Mouse (Mus musculus): ENCODE data around the gene Alk. TPM values are rescaled to one million over a fixed set of nuclear protein-coding genes. Genes with fewer than 3 reads are reported as not detected.

Gene Alk
- polyA plus RNA-seq, 1 experiment from 2014 or later, result 0.56 TPM

DNA sequence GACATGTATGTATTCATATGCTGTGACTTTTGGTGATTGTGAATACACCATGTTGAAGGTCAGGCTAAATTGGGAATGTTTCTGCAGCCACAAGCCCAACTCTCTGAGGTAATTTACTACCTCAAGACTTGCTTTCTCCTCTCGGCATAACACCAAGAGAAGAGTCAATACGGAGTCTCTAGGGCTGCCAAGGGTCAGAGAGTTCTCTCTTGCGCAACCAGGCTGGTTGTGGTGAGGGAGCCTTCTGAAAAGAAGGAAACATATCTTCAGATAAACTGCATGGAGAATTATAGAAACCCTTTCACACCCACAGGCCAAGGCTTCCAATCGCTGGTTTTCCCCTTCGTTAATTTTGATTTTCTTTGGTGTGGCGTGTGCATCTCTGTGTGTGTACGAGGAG, 649.4 kb downstream of the Alk start:
- no peaks in the 10 kb centered on the region for H3K9me3 ChIP-seq (ENCODE audit: control insufficient read depth, low read length)
- no peak overlapping the region for H3K4me3 ChIP-seq (ENCODE audit: low read depth, low read length)
- DNase-seq (ENCODE audit: low spot score) (no peak), ATAC-seq (ENCODE audit: low read depth) (no peak)
- no peak overlapping the region for H3K4me2 ChIP-seq (ENCODE audit: low read depth, low read length)
- H3K27me3 ChIP-seq (replicated peaks; ENCODE audit: control insufficient read depth, insufficient read depth, low read length), result no peaks in the 10 kb centered on the region
- no peak overlapping the region for H3K27ac ChIP-seq (replicated peaks; ENCODE audit: low read depth, low read length)
- no peaks in the 10 kb centered on the region for H3K36me3 ChIP-seq (ENCODE audit: control insufficient read depth, insufficient read depth, low read length)
- H3K9ac ChIP-seq (ENCODE audit: low read depth, low read length), result no peak overlapping the region
- H3K4me1 ChIP-seq (ENCODE audit: control insufficient read depth, insufficient read depth, low read length), result no peaks in the 10 kb centered on the region
- 89% methylated on average over 7 of the region's 7 CpGs for whole genome bisulfite sequencing

DNA sequence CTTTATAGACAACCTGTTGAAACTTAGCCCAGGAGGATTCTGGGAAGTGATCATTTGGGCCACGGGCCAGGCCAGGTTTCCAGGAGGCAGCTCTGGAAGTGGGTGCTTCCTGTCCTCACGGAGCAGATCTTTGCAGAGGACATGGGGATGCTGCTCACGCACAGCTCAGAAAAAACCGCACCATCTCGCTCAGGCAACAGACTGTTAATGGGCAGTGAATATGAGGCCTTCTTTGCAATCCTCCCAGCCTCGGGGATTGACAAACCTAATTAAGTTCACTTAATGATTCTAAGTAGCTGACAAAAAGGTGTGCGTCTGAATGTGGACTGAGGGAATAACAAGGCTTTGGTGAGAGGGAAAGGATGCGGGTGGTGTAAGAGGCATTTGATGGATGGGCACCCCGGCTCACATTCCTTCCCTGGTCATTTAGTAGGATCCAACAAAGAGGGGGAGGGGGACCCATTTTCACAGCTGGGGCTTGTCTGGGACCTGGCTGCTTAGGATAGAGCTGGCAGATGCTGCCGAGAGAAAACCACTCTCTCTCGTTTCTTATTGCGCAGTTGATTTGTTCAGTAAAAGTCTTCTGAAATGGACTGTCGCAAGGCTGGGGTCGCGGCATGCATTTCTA, 650.1 kb downstream of the Alk start:
- no peaks in the 10 kb centered on the region for H3K9me3 ChIP-seq (ENCODE audit: control insufficient read depth, low read length)
- H3K4me1 ChIP-seq (ENCODE audit: control insufficient read depth, insufficient read depth, low read length), result no peaks in the 10 kb centered on the region
- no peak overlapping the region for H3K9ac ChIP-seq (ENCODE audit: low read depth, low read length)
- no peak overlapping the region for H3K4me2 ChIP-seq (ENCODE audit: low read depth, low read length)
- WGBS, result 79% methylated on average over 15 of the region's 15 CpGs
- no peak overlapping the region for H3K4me3 ChIP-seq (ENCODE audit: low read depth, low read length)
- no peak overlapping the region for H3K27ac ChIP-seq (replicated peaks; ENCODE audit: low read depth, low read length)
- ATAC-seq (ENCODE audit: low read depth) (no peak), DNase-seq (ENCODE audit: low spot score) (no peak)
- no peaks in the 10 kb centered on the region for H3K36me3 ChIP-seq (ENCODE audit: control insufficient read depth, insufficient read depth, low read length)
- no peaks in the 10 kb centered on the region for H3K27me3 ChIP-seq (replicated peaks; ENCODE audit: control insufficient read depth, insufficient read depth, low read length)

DNA sequence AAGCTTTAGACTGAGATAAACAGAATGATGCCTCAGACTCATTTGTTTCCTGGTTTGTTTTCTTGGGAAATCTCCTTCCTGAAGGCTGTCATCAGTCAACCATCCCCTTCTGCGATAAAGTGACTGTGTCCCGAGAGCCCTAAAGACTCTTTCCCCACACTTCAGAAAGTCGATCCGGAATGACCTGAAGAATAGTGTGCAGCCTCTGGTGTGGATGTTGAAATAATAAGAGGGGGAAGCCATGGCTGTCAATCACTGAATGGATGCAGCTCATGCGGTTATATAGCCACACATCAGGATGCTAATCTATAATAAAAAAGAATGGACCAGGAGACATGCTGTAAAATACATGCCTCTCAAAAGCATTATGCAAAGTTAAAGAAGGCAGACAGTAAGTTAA, 653.5 kb downstream of the Alk start:
- WGBS, result 50% methylated on average over 5 of the region's 5 CpGs
- no peak for ATAC-seq (ENCODE audit: low read depth)
- H3K27me3 ChIP-seq (replicated peaks; ENCODE audit: control insufficient read depth, insufficient read depth, low read length), result no peaks in the 10 kb centered on the region

DNA sequence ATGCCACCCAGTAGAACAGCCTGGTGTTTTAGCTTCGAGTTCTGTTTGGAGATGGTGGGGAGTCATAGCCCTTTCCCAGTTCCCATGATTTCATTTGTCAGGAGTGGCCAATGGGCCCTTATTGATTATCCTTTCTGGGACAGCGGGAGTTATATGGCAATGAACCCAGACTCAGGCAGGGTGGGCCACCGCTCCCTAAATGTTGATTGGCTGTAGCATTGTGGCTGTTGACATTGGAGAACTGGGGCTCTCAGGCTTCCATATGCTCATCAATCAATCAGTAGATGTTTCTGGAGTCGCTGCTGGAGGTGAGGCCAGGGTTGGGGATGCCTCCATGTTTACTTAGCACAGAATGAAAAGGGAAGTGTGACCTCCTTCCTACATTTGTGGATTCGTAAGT, 655.7 kb downstream of the Alk start:
- DNase-seq (ENCODE audit: low spot score), result no peak
- Histone ChIP-seq H3K27me3 (replicated peaks; ENCODE audit: control insufficient read depth, insufficient read depth, low read length) (no peaks in the 10 kb centered on the region), H3K9ac (ENCODE audit: low read depth, low read length) (no peak overlapping the region), H3K4me1 (ENCODE audit: control insufficient read depth, insufficient read depth, low read length) (peaks cover 4% of the 10 kb centered on the region; the same call in 1 of the 2 replicates), H3K4me2 (ENCODE audit: low read depth, low read length) (no peak overlapping the region), H3K27ac (replicated peaks; ENCODE audit: low read depth, low read length) (no peak overlapping the region), H3K36me3 (ENCODE audit: control insufficient read depth, insufficient read depth, low read length) (no peaks in the 10 kb centered on the region), H3K9me3 (ENCODE audit: control insufficient read depth, low read length) (no peaks in the 10 kb centered on the region), H3K4me3 (ENCODE audit: low read depth, low read length) (no peak overlapping the region)
- ATAC-seq (ENCODE audit: low read depth), result no peak
- 73% methylated on average over 5 of the region's 5 CpGs for WGBS

More for the DNA sequence above, 653.5 kb downstream of the Alk start:
- no peaks in the 10 kb centered on the region for H3K36me3 ChIP-seq (ENCODE audit: control insufficient read depth, insufficient read depth, low read length)
- no peak overlapping the region for H3K4me2 ChIP-seq (ENCODE audit: low read depth, low read length)
- H3K4me1 ChIP-seq (ENCODE audit: control insufficient read depth, insufficient read depth, low read length), result peaks cover 4% of the 10 kb centered on the region; the same call in 1 of the 2 replicates
- H3K9me3 ChIP-seq (ENCODE audit: control insufficient read depth, low read length), result no peaks in the 10 kb centered on the region
- no peak overlapping the region for H3K9ac ChIP-seq (ENCODE audit: low read depth, low read length)
- DNase-seq (ENCODE audit: low spot score), result no peak
- no peak overlapping the region for H3K4me3 ChIP-seq (ENCODE audit: low read depth, low read length)
- no peak overlapping the region for H3K27ac ChIP-seq (replicated peaks; ENCODE audit: low read depth, low read length)

DNA sequence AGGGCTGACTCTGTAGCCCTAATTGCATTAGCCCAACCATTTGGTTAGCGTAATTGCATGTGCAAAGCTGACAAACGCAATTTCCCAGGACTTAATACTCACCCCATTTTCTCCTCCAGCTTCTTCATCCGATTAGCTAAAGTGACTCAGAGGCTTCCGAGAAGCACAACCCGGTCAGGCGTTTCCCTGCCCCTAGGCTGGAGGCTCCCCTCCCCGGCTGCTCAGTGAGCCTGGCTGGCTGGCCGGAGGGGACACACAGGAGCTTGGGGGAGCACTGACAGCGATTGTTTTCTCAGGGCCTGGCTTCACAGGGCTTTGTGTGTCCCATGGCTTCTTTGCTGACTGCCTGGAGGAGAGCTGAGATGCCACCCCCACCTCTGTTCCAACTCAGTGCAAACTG, 657.0 kb downstream of the Alk start:
- ATAC-seq (ENCODE audit: low read depth) (peak; percentile 15; the same call in 1 of the 2 replicates), DNase-seq (ENCODE audit: low spot score) (peak; percentile 36)
- Histone ChIP-seq H3K4me1 (ENCODE audit: control insufficient read depth, insufficient read depth, low read length) (peaks cover 4% of the 10 kb centered on the region; the same call in 1 of the 2 replicates), H3K4me2 (ENCODE audit: low read depth, low read length) (no peak overlapping the region), H3K36me3 (ENCODE audit: control insufficient read depth, insufficient read depth, low read length) (no peaks in the 10 kb centered on the region), H3K9me3 (ENCODE audit: control insufficient read depth, low read length) (no peaks in the 10 kb centered on the region), H3K27me3 (replicated peaks; ENCODE audit: control insufficient read depth, insufficient read depth, low read length) (no peaks in the 10 kb centered on the region), H3K4me3 (ENCODE audit: low read depth, low read length) (no peak overlapping the region), H3K27ac (replicated peaks; ENCODE audit: low read depth, low read length) (no peak overlapping the region), H3K9ac (ENCODE audit: low read depth, low read length) (no peak overlapping the region)
- WGBS, result 10% methylated on average over 6 of the region's 9 CpGs

DNA sequence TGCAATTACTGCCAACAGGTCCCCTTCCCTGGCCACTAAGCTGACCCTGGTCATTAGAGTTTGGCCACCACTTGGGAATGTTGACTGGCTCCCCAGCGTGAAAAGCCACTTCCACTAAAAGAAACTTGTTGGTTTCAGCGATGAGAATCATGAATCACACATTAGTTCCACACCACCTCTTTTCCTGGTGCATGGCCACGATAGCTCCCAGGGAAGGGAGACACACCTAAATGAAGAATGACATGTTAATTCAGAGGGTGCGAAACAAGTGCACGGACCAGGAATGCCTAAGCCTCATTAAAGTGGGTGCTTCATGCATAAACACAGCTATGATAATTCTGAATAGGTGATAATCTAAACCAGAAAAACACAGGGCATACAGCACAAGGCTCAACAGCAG, 660.4 kb downstream of the Alk start:
- Histone ChIP-seq H3K27me3 (replicated peaks; ENCODE audit: control insufficient read depth, insufficient read depth, low read length) (no peaks in the 10 kb centered on the region), H3K4me1 (ENCODE audit: control insufficient read depth, insufficient read depth, low read length) (peaks cover 4% of the 10 kb centered on the region; the same call in 1 of the 2 replicates), H3K36me3 (ENCODE audit: control insufficient read depth, insufficient read depth, low read length) (no peaks in the 10 kb centered on the region), H3K27ac (replicated peaks; ENCODE audit: low read depth, low read length) (no peak overlapping the region), H3K9ac (ENCODE audit: low read depth, low read length) (no peak overlapping the region), H3K9me3 (ENCODE audit: control insufficient read depth, low read length) (no peaks in the 10 kb centered on the region), H3K4me2 (ENCODE audit: low read depth, low read length) (no peak overlapping the region), H3K4me3 (ENCODE audit: low read depth, low read length) (no peak overlapping the region)
- ATAC-seq (ENCODE audit: low read depth), result no peak
- WGBS, result 79% methylated on average over 5 of the region's 5 CpGs
- no peak for DNase-seq (ENCODE audit: low spot score)

DNA sequence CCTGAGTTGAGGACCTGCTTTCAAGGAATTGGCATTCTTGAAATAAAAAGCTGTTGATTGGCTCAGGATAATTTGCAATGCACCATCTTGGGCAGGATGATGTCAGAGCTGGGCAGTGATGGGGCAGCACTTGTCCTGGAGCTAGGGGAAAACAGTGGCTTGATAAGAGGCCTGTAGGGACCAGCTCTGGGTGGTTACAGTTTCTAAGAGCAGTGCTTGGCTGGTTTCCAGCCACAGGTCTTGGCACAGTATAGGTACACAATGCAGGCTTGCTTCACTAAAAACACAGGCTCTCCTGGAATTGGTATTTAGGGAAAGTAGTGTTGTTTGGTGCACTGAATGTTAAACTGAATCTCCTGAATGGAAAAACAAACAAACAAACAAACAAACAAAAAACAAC, 662.4 kb downstream of the Alk start:
- ATAC-seq (ENCODE audit: low read depth), result no peak; the same call in 1 of the 2 replicates
- Histone ChIP-seq H3K4me2 (ENCODE audit: low read depth, low read length) (no peak overlapping the region), H3K36me3 (ENCODE audit: control insufficient read depth, insufficient read depth, low read length) (no peaks in the 10 kb centered on the region), H3K27ac (replicated peaks; ENCODE audit: low read depth, low read length) (no peak overlapping the region), H3K27me3 (replicated peaks; ENCODE audit: control insufficient read depth, insufficient read depth, low read length) (no peaks in the 10 kb centered on the region), H3K9ac (ENCODE audit: low read depth, low read length) (no peak overlapping the region), H3K9me3 (ENCODE audit: control insufficient read depth, low read length) (no peaks in the 10 kb centered on the region), H3K4me3 (ENCODE audit: low read depth, low read length) (no peak overlapping the region), H3K4me1 (ENCODE audit: control insufficient read depth, insufficient read depth, low read length) (peaks cover under 1% of the 10 kb centered on the region; the same call in 1 of the 2 replicates)
- no peak for DNase-seq (ENCODE audit: low spot score)

DNA sequence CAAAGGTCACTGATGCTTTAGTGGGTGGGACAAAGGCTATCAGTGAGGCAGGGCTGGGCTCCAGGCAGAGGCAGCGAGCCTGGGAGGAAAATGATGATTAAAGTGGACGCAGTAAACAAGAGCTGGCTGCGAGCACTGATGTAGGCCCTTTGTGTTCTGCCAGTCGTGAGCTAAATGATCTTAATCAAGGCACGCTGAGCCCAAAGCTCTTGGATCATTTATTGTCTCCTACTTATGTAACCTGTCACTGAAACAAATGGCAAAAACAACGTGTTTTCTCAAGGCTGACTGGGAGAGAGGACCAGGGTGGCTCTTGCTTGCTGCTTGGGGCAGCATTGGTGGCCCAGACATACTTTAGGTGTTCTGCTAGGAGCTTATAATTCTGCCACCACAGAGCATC, 663.0 kb downstream of the Alk start:
- WGBS, result 54% methylated on average over 6 of the region's 6 CpGs
- no peak for ATAC-seq (ENCODE audit: low read depth)
- H3K9ac ChIP-seq (ENCODE audit: low read depth, low read length), result no peak overlapping the region

DNA sequence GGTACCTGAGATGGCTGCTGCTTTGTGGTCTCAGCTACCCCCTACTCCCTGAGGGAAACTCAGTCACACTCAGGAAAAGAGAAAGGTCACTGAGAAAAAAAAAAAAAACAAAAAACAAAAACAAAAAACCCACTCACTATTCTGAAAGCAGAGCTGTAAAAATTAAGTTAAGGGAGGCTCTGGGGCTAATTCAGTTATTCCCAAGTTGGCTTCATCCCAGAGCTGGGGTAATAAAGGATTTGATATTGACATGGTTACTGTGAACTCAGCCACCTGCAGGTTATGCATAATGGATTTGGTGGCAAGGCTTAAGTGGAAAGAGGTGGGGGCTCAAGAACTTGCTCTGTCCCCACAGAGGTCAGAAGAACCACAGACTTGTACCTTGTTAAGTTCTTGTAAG, 667.7 kb downstream of the Alk start:
- Histone ChIP-seq H3K9ac (ENCODE audit: low read depth, low read length) (no peak overlapping the region), H3K4me1 (ENCODE audit: control insufficient read depth, insufficient read depth, low read length) (no peaks in the 10 kb centered on the region), H3K9me3 (ENCODE audit: control insufficient read depth, low read length) (no peaks in the 10 kb centered on the region), H3K4me2 (ENCODE audit: low read depth, low read length) (no peak overlapping the region), H3K27me3 (replicated peaks; ENCODE audit: control insufficient read depth, insufficient read depth, low read length) (no peaks in the 10 kb centered on the region), H3K36me3 (ENCODE audit: control insufficient read depth, insufficient read depth, low read length) (no peaks in the 10 kb centered on the region), H3K4me3 (ENCODE audit: low read depth, low read length) (no peak overlapping the region), H3K27ac (replicated peaks; ENCODE audit: low read depth, low read length) (no peak overlapping the region)
- no peak for DNase-seq (ENCODE audit: low spot score)
- ATAC-seq (ENCODE audit: low read depth), result no peak

More for the DNA sequence above, 663.0 kb downstream of the Alk start:
- no peak for DNase-seq (ENCODE audit: low spot score)
- Histone ChIP-seq H3K27me3 (replicated peaks; ENCODE audit: control insufficient read depth, insufficient read depth, low read length) (no peaks in the 10 kb centered on the region), H3K4me3 (ENCODE audit: low read depth, low read length) (no peak overlapping the region), H3K27ac (replicated peaks; ENCODE audit: low read depth, low read length) (no peak overlapping the region), H3K4me1 (ENCODE audit: control insufficient read depth, insufficient read depth, low read length) (no peaks in the 10 kb centered on the region), H3K4me2 (ENCODE audit: low read depth, low read length) (no peak overlapping the region), H3K36me3 (ENCODE audit: control insufficient read depth, insufficient read depth, low read length) (no peaks in the 10 kb centered on the region), H3K9me3 (ENCODE audit: control insufficient read depth, low read length) (no peaks in the 10 kb centered on the region)
